Mouse (Mus musculus): ENCODE measurements around the gene Tmem150c. TPM values are rescaled to one million over a fixed set of nuclear protein-coding genes. Genes with fewer than 3 reads are reported as not detected.

Gene Tmem150c
- polyA plus RNA-seq, 1 experiment from 2014 or later, result 0.59 TPM

DNA sequence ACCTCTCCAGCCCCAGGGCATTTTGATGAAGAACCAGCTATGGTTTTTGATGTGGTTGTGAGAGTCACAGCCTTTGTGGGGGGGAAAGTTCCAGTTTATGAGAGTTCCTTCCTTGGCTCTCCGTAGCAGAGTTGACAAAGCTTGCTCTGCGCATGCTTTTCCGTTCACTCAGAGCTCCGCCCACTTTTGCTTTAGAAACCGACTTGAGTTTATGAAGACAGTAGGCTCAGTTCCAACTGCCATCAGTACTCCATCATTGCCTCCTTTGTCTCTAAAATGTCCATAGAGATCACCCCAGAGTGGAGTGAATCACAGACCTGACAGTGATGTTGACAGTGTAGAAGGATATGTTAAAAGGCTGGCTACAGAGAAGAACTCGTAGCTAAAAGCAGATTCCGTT lies 3.8 kb upstream of the Tmem150c start:
- 55% methylated on average over 7 of the region's 7 CpGs for WGBS (ENCODE audit: insufficient replicate concordance)
- Histone ChIP-seq H3K9me3 (replicated peaks) (no peaks in the 10 kb centered on the region), H3K4me1 (replicated peaks) (peaks cover 3% of the 10 kb centered on the region; the same call in 1 of the 2 replicates), H3K36me3 (replicated peaks) (no peaks in the 10 kb centered on the region), H3K27ac (replicated peaks) (no peak overlapping the region), H3K27me3 (peaks cover 40% of the 10 kb centered on the region), H3K9ac (no peak overlapping the region), H3K4me2 (no peak overlapping the region), H3K4me3 (replicated peaks) (no peak overlapping the region)
- ATAC-seq (ENCODE audit: insufficient read depth), result no peak

DNA sequence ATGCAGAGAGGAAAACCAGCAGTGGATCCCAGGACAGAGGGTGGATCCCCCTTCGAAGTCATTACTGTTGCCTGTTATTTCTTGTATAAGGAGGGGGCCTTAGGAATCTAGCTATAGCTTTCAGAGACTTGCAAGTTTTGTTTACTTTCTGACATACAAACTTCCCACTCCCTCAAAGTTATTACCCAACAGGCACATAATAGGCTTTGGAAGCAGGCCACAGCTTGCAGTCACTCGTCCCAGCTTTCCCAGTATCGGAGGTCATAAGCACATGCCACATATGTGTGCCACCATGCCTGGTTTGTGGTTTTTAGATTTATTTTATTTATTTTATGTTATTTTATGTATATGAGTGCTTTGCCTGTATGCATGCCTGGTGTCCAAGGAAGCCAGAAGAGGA lies 3.2 kb upstream of the Tmem150c start:
- H3K9ac ChIP-seq, result no peak overlapping the region
- no peak overlapping the region for H3K4me3 ChIP-seq (replicated peaks)
- peaks cover 3% of the 10 kb centered on the region; the same call in 1 of the 2 replicates for H3K4me1 ChIP-seq (replicated peaks)
- H3K4me2 ChIP-seq, result no peak overlapping the region
- H3K27ac ChIP-seq (replicated peaks), result no peak overlapping the region
- H3K27me3 ChIP-seq, result peaks cover 45% of the 10 kb centered on the region
- ATAC-seq (ENCODE audit: insufficient read depth), result no peak
- 65% methylated on average over 3 of the region's 3 CpGs for WGBS (ENCODE audit: insufficient replicate concordance)
- no peaks in the 10 kb centered on the region for H3K9me3 ChIP-seq (replicated peaks)
- no peaks in the 10 kb centered on the region for H3K36me3 ChIP-seq (replicated peaks)

DNA sequence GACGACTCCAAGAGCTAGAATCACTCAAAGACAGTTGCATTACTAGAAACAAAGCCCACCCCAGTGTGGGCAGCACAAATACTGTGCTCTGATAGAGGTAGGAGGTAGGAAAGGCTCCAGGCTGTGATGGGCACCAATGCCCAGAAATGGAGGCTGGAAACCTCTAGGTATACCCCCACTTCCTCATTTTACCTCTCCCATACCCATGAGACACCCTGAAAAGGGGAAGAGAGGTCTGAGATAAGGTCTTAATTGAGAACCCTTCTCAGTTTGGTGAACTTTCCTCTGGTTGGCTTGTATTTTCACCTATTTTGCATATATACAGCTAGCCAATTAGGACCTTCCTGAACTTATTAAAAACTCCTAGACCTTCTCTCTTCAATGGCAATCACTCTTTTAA lies 2.4 kb upstream of the Tmem150c start:
- WGBS (ENCODE audit: insufficient replicate concordance), result 31% methylated on average over 1 of the region's 1 CpGs
- no peak overlapping the region for H3K4me3 ChIP-seq (replicated peaks)
- H3K27ac ChIP-seq (replicated peaks), result no peak overlapping the region
- no peaks in the 10 kb centered on the region for H3K36me3 ChIP-seq (replicated peaks)
- no peak for ATAC-seq (ENCODE audit: insufficient read depth)
- H3K9ac ChIP-seq, result no peak overlapping the region
- no peak overlapping the region for H3K4me2 ChIP-seq
- peaks cover 53% of the 10 kb centered on the region for H3K27me3 ChIP-seq
- peaks cover 3% of the 10 kb centered on the region; the same call in 1 of the 2 replicates for H3K4me1 ChIP-seq (replicated peaks)
- H3K9me3 ChIP-seq (replicated peaks), result no peaks in the 10 kb centered on the region

DNA sequence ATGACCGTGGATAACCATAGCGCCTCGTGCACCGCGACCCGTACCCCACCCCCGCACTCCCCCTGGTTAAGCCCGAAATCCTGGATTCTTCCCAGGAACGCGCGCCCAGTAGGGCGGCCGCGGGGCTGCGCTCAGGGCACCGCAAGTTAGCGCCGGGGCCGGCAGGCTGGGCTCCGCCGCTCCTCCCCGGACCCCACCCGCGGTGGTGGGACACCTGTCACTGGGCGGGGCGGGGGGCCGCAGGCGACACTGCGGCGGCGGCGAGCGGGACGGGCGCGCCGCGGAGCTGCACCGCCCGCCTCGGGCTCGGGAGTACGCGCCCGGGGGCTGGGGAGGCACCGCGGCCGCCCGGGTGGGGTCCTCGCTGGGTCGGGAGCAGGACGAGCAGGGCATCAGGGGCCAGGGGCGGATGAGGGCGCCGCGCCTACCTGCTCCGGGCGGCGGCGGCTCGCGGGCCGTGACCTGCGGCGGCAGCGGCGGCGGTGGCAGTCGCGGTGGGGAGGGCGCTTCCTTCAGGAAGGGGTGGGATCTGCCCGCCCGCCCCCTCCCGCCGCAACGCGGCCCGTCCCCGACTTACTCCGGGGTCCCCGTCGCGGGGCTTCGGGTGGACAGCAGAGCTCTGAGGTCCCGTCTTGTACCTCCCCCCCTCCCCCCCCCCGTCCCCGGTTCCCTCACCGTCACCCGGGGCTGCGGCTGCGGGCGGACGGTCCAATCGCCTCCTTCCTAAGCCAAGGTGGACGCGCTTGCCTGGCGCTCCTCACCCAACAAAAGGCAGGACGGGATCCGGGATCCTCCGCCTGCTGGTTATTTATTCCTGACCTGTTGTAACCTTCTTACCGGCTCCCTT lies 594 bp downstream of the Tmem150c start:
- no peaks in the 10 kb centered on the region for H3K36me3 ChIP-seq (replicated peaks)
- ATAC-seq (ENCODE audit: insufficient read depth), result peak; percentile 31; the same call in 1 of the 2 replicates

DNA sequence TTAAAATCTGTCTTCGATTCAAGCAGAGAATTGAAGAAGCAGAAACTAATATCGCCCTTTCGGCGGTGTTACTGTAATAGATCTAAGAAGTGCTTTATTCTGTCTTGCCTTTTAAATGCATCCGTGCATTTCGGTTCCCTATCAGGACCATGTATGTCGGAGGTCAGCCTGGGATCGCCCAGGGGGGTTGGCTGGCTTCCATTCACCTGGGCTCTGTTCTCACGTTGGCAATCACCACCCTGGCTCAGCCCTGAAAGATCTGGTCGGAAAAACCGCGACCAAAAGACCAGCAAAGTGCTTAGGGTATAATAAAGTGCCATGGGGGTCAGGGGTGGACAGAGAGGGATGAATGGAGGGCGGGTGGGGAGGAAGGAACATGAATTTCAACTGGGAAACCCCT lies 1.3 kb downstream of the Tmem150c start:
- no peaks in the 10 kb centered on the region for H3K9me3 ChIP-seq (replicated peaks)
- H3K4me3 ChIP-seq (replicated peaks), result peak overlapping the region; percentile 57
- H3K36me3 ChIP-seq (replicated peaks), result no peaks in the 10 kb centered on the region
- H3K27me3 ChIP-seq, result peaks cover 61% of the 10 kb centered on the region
- ATAC-seq (ENCODE audit: insufficient read depth), result no peak
- H3K27ac ChIP-seq (replicated peaks), result no peak overlapping the region
- peak overlapping the region; percentile 74 for H3K4me2 ChIP-seq
- WGBS (ENCODE audit: insufficient replicate concordance), result 13% methylated on average over 13 of the region's 13 CpGs
- H3K9ac ChIP-seq, result no peak overlapping the region
- H3K4me1 ChIP-seq (replicated peaks), result peaks cover 3% of the 10 kb centered on the region; the same call in 1 of the 2 replicates

More for the DNA sequence above, 594 bp downstream of the Tmem150c start:
- Histone ChIP-seq H3K27me3 (peaks cover 61% of the 10 kb centered on the region), H3K9ac (peak overlapping the region; percentile 11; the same call in 1 of the 2 replicates), H3K4me1 (replicated peaks) (peaks cover 3% of the 10 kb centered on the region; the same call in 1 of the 2 replicates), H3K9me3 (replicated peaks) (no peaks in the 10 kb centered on the region), H3K4me2 (peak overlapping the region; percentile 74), H3K4me3 (replicated peaks) (peak overlapping the region; percentile 57), H3K27ac (replicated peaks) (no peak overlapping the region)
- WGBS (ENCODE audit: insufficient replicate concordance), result 1% methylated on average over 80 of the region's 101 CpGs

DNA sequence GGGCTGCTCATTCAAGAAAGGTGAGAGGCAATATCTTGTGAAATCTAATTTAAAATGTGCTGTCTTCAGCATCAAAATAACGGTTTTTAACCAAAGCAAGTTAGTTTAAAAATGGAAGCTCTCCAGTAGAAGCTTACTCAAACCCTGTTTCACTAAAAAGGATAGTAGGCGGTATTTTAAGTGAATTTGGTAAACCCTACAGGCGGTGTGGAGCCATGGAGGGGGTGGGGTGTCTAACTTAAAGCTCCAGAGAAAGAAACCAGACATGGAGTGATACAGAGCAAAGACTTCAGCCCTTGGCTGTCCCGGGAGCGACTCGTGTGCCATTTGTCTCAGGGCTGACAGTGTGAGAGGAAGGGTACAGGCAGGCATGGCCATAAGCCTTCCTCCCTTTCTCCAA lies 4.0 kb downstream of the Tmem150c start:
- no peak overlapping the region for H3K4me3 ChIP-seq (replicated peaks)
- WGBS (ENCODE audit: insufficient replicate concordance), result 58% methylated on average over 6 of the region's 6 CpGs
- no peaks in the 10 kb centered on the region for H3K9me3 ChIP-seq (replicated peaks)
- no peaks in the 10 kb centered on the region for H3K36me3 ChIP-seq (replicated peaks)
- ATAC-seq (ENCODE audit: insufficient read depth), result no peak
- no peak overlapping the region for H3K27ac ChIP-seq (replicated peaks)
- no peak overlapping the region for H3K4me2 ChIP-seq
- no peak overlapping the region for H3K9ac ChIP-seq
- peaks cover 3% of the 10 kb centered on the region; the same call in 1 of the 2 replicates for H3K4me1 ChIP-seq (replicated peaks)
- peaks cover 50% of the 10 kb centered on the region for H3K27me3 ChIP-seq

DNA sequence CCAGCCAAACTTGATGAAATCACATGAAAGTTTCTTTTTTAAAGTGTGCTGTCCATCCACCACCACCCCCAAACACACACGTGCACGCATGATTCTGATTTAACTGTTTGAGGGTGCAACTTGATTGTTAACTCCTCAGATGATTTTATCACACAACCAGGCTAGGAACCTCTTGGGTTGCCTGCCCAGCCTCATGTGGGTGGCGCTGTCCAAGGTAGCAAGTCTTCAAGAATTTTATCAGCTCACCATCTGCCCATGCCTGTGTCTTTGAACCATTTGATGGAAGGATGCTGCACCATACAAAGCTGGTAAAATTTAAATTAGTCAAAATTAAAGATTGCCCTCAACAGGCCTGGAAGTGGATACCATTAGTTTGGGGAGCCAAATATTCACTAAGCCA lies 9.6 kb downstream of the Tmem150c start:
- H3K36me3 ChIP-seq (replicated peaks), result no peaks in the 10 kb centered on the region
- H3K9me3 ChIP-seq (replicated peaks), result no peaks in the 10 kb centered on the region
- H3K4me1 ChIP-seq (replicated peaks), result no peaks in the 10 kb centered on the region
- no peak overlapping the region for H3K27ac ChIP-seq (replicated peaks)
- no peak overlapping the region for H3K4me2 ChIP-seq
- H3K27me3 ChIP-seq, result 0 out of 2 replicates have a peak, but pooled peaks cover 3% of the 10 kb centered on the region
- ATAC-seq (ENCODE audit: insufficient read depth), result no peak
- no peak overlapping the region for H3K9ac ChIP-seq
- WGBS (ENCODE audit: insufficient replicate concordance), result 59% methylated on average over 3 of the region's 3 CpGs
- H3K4me3 ChIP-seq (replicated peaks), result no peak overlapping the region

DNA sequence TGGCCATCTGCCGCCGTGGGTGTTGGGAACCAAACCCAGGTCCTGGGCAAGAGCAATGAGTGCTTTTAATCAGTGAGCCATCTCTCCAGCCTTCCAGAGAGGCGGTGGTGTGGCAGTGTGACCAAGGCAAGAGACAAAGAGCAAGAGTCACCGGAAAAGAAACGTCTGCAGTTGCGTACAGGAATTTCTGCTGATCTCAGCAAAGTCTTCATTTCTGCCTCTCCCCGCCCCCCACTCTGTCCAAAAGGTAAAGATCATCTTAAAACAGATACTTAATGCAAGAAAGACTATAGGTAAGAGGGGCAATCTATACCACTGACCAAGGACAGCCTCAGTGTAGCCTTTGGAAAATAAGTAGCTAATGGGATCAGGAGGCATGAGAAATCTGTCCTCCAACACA lies 14.8 kb downstream of the Tmem150c start:
- Histone ChIP-seq H3K4me1 (replicated peaks) (no peaks in the 10 kb centered on the region), H3K4me2 (no peak overlapping the region), H3K36me3 (replicated peaks) (no peaks in the 10 kb centered on the region), H3K27ac (replicated peaks) (no peak overlapping the region), H3K27me3 (no peaks in the 10 kb centered on the region), H3K9ac (no peak overlapping the region), H3K9me3 (replicated peaks) (no peaks in the 10 kb centered on the region), H3K4me3 (replicated peaks) (no peak overlapping the region)
- 60% methylated on average over 7 of the region's 7 CpGs for WGBS (ENCODE audit: insufficient replicate concordance)
- ATAC-seq (ENCODE audit: insufficient read depth), result no peak

DNA sequence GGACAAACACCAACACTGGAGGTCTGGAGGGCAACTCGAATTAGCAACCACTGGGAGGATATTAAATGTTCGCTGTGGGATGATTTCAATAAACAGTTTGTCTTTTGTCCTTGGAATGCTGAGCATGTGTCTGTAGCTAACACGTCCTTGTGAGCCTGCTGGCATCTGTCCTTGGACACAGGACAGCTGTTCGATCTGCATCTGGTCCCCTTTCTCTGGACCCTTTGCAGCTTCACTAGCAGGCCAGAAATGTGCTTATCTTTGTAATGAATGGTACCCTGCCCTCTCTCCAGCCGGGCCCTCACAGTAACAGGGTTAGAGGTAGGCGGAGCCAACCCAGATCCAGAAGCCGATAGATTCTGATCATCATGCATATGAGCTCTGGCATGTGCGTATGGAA lies 32.3 kb downstream of the Tmem150c start:
- Histone ChIP-seq H3K9me3 (replicated peaks) (no peaks in the 10 kb centered on the region), H3K4me1 (replicated peaks) (no peaks in the 10 kb centered on the region), H3K4me3 (replicated peaks) (no peak overlapping the region), H3K36me3 (replicated peaks) (no peaks in the 10 kb centered on the region), H3K27ac (replicated peaks) (no peak overlapping the region), H3K9ac (no peak overlapping the region), H3K4me2 (no peak overlapping the region), H3K27me3 (no peaks in the 10 kb centered on the region)
- no peak for ATAC-seq (ENCODE audit: insufficient read depth)
- WGBS (ENCODE audit: insufficient replicate concordance), result 60% methylated on average over 8 of the region's 8 CpGs

DNA sequence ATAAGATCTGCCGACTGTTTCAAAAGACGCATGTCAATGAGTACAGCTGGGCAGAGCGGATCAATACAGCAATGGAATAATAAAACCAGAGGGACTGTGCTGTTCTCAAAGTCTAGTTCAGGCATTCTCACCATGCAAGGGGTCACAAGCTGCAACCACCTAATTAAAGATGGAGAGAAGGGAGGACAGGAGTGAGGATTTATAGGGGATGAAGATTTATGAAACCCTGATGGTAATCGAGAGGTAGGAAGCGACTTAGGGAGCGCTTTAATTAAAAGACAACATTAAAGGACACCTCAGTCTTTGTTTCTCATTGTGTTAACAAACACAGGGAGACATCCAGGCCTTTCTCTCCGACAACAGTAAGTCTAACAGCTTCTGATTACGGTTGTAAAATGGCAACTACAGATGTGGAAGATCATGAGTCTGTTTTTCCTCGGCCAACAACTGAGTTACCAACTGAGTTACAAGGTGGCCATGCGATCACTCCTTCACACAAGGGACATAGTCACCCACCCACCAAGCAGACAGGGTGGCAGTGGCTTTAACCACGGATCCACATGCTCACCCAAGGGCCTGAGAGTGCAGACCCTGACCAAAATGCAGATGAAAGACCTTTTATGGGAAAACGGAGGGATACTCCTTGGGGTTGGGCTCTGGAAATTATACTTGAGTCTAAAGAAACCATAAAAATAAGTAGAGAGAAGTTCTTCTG lies 34.0 kb downstream of the Tmem150c start:
- Histone ChIP-seq H3K27ac (replicated peaks) (no peak overlapping the region), H3K27me3 (peaks cover 7% of the 10 kb centered on the region), H3K4me1 (replicated peaks) (no peaks in the 10 kb centered on the region), H3K4me3 (replicated peaks) (no peak overlapping the region), H3K9ac (no peak overlapping the region), H3K9me3 (replicated peaks) (no peaks in the 10 kb centered on the region), H3K36me3 (replicated peaks) (no peaks in the 10 kb centered on the region), H3K4me2 (no peak overlapping the region)
- ATAC-seq (ENCODE audit: insufficient read depth), result no peak
- WGBS (ENCODE audit: insufficient replicate concordance), result 50% methylated on average over 12 of the region's 12 CpGs

DNA sequence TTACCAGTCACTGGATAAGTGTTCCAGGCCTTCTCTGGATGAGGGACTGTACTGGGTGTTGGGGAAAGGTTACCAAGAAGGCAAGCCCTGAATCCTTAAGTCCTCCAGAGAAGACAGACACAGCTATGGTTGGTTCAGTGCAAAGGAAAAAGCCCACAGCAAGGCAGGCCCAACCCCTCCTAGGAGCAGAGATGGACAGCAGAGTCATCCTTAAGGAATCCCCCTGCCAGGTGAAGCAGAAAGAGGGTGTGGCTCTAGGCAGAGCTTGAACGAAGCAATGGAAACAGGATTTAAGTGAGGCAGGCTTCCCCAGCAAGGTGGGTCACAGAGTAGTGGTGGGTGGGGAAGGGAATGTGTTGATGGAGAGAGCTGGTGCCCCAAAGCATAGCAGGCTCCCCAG lies 35.1 kb downstream of the Tmem150c start:
- H3K4me1 ChIP-seq (replicated peaks), result no peaks in the 10 kb centered on the region
- peaks cover 16% of the 10 kb centered on the region for H3K27me3 ChIP-seq
- no peaks in the 10 kb centered on the region for H3K9me3 ChIP-seq (replicated peaks)
- ATAC-seq (ENCODE audit: insufficient read depth), result no peak
- no peak overlapping the region for H3K27ac ChIP-seq (replicated peaks)
- H3K36me3 ChIP-seq (replicated peaks), result no peaks in the 10 kb centered on the region
- H3K4me3 ChIP-seq (replicated peaks), result no peak overlapping the region
- no peak overlapping the region for H3K9ac ChIP-seq
- no peak overlapping the region for H3K4me2 ChIP-seq
- WGBS (ENCODE audit: insufficient replicate concordance), result 41% methylated on average over 1 of the region's 1 CpGs

Measured in liver, embryonic 15.5 days (tissue).